Mouse (Mus musculus) intestine, embryonic 15.5 days (tissue): ENCODE results near the gene Mmp9. TPM values are rescaled to one million over a fixed set of nuclear protein-coding genes. Genes with fewer than 3 reads are reported as not detected.
A peak's percentile ranks its signal among the peaks of the same experiment; 100 is the strongest.

Source experiments
- ATAC-seq: fragments of 200-750 bp; cut with Nextera tagmentation; 2 replicates; pipeline ENCODE4 v1.8.0; 2017; ENCODE audit warnings: moderate TSS enrichment, moderate library complexity
- H3K27ac ChIP-seq: fragments of 300-500 bp; sonication (generic); 2 replicates; pipeline ENCODE4 v1.5.1; 2015; ENCODE audit warnings: mild to moderate bottlenecking, inconsistent platforms
- H3K27me3 ChIP-seq: fragments of 300-500 bp; sonication (generic); replicated peaks from 2 replicates; pipeline ENCODE4 v1.6.1; 2015; ENCODE audit warnings: inconsistent platforms
- H3K36me3 ChIP-seq: fragments of 300-500 bp; sonication (generic); 2 replicates; pipeline ENCODE4 v1.6.1; 2015; ENCODE audit warnings: inconsistent platforms
- H3K4me1 ChIP-seq: fragments of 300-500 bp; sonication (generic); replicated peaks from 2 replicates; pipeline ENCODE4 v1.6.1; 2015; ENCODE audit warnings: inconsistent platforms
- H3K4me2 ChIP-seq: fragments of 300-500 bp; sonication (generic); replicated peaks from 2 replicates; pipeline ENCODE4 v1.6.1; 2015; ENCODE audit warnings: mild to moderate bottlenecking, inconsistent platforms
- H3K4me3 ChIP-seq: fragments of 300-500 bp; sonication (generic); replicated peaks from 2 replicates; pipeline ENCODE4 v1.5.1; 2015; ENCODE audit warnings: inconsistent platforms
- H3K9ac ChIP-seq: fragments of 300-500 bp; sonication (generic); 2 replicates; pipeline ENCODE4 v1.6.1; 2015; ENCODE audit warnings: inconsistent platforms
- H3K9me3 ChIP-seq: fragments of 300-500 bp; sonication (generic); 2 replicates; pipeline ENCODE4 v1.6.1; 2016; ENCODE audit warnings: inconsistent platforms
- WGBS: fragments of 180-500 bp; shearing (Covaris S2); methylation state at CpG from one replicate; pipeline ENCODE4 v1.1.7; 2015; 5-methylcytosine and 5-hydroxymethylcytosine counted together
- polyA plus RNA-seq: library from polyadenylated mRNA; unstranded; fragments of >200 nt; fragmentation: Nextera tagmentation; extraction: Ambion mirVana; gene quantifications from 2 replicates; pipeline ENCODE4 v1.2.1, GENCODE M21; 2015

Mmp9 gene
- polyA plus RNA-seq, 1 experiment from 2014 or later: 5.2 TPM

GRCm38 (mm10) chr2:164917371-164917770 is 23.2 kb upstream of the Mmp9 start:
- Histone ChIP-seq H3K27me3 (no peaks in the 10 kb centered on the region), H3K9ac (no peak overlapping the region), H3K9me3 (no peaks in the 10 kb centered on the region), H3K4me1 (peaks cover 9% of the 10 kb centered on the region), H3K36me3 (no peaks in the 10 kb centered on the region), H3K27ac (no peak overlapping the region), H3K4me3 (no peak overlapping the region), H3K4me2 (no peak overlapping the region)
- 56% methylated on average over 10 of the region's 10 CpGs for WGBS
- no peak for ATAC-seq

GRCm38 (mm10) chr2:164918325-164918724 is 22.3 kb upstream of the Mmp9 start:
- no peaks in the 10 kb centered on the region for H3K36me3 ChIP-seq
- H3K4me2 ChIP-seq: no peak overlapping the region
- H3K4me1 ChIP-seq: peaks cover 5% of the 10 kb centered on the region; the same call in 1 of the 2 replicates
- no peak overlapping the region for H3K27ac ChIP-seq
- WGBS: 65% methylated on average over 5 of the region's 5 CpGs
- H3K4me3 ChIP-seq: no peak overlapping the region
- no peaks in the 10 kb centered on the region for H3K9me3 ChIP-seq
- ATAC-seq: no peak
- H3K9ac ChIP-seq: no peak overlapping the region
- H3K27me3 ChIP-seq: no peaks in the 10 kb centered on the region

GRCm38 (mm10) chr2:164921984-164922383 is 18.6 kb upstream of the Mmp9 start:
- H3K9me3 ChIP-seq: no peaks in the 10 kb centered on the region
- no peaks in the 10 kb centered on the region for H3K4me1 ChIP-seq
- no peak overlapping the region for H3K4me3 ChIP-seq
- no peaks in the 10 kb centered on the region for H3K27me3 ChIP-seq
- no peaks in the 10 kb centered on the region for H3K36me3 ChIP-seq
- H3K4me2 ChIP-seq: no peak overlapping the region
- no peak overlapping the region for H3K27ac ChIP-seq
- no peak overlapping the region for H3K9ac ChIP-seq
- 0 out of 2 replicates have a peak, but pooled peaks have one; percentile 21 for ATAC-seq
- 51% methylated on average over 7 of the region's 7 CpGs for WGBS

GRCm38 (mm10) chr2:164923291-164923690 is 17.3 kb upstream of the Mmp9 start:
- no peak overlapping the region for H3K9ac ChIP-seq
- WGBS: 64% methylated on average over 4 of the region's 4 CpGs
- H3K36me3 ChIP-seq: no peaks in the 10 kb centered on the region
- no peak for ATAC-seq
- no peak overlapping the region for H3K4me2 ChIP-seq
- H3K27ac ChIP-seq: no peak overlapping the region
- H3K4me1 ChIP-seq: no peaks in the 10 kb centered on the region
- H3K9me3 ChIP-seq: no peaks in the 10 kb centered on the region
- H3K27me3 ChIP-seq: no peaks in the 10 kb centered on the region
- H3K4me3 ChIP-seq: no peak overlapping the region

- H3K4me2 ChIP-seq: no peak overlapping the region
- WGBS: 38% methylated on average over 11 of the region's 11 CpGs
- H3K9ac ChIP-seq: no peak overlapping the region
- no peaks in the 10 kb centered on the region for H3K4me1 ChIP-seq
- ATAC-seq: peak; percentile 62
- no peaks in the 10 kb centered on the region for H3K9me3 ChIP-seq
- H3K4me3 ChIP-seq: no peak overlapping the region
- H3K36me3 ChIP-seq: no peaks in the 10 kb centered on the region
- H3K27ac ChIP-seq: no peak overlapping the region
- no peaks in the 10 kb centered on the region for H3K27me3 ChIP-seq
Measured at GRCm38 (mm10) chr2:164924100-164924857, 16.3 kb upstream of the Mmp9 start.

- peaks cover 8% of the 10 kb centered on the region; the same call in 1 of the 2 replicates for H3K4me1 ChIP-seq
- peak; percentile 71 for ATAC-seq
- 29% methylated on average over 11 of the region's 11 CpGs for WGBS
- no peaks in the 10 kb centered on the region for H3K36me3 ChIP-seq
- H3K4me2 ChIP-seq: no peak overlapping the region
- H3K27ac ChIP-seq: peak overlapping the region; percentile 70
- no peaks in the 10 kb centered on the region for H3K9me3 ChIP-seq
- H3K27me3 ChIP-seq: peaks cover 5% of the 10 kb centered on the region; the same call in 1 of the 2 replicates
- no peak overlapping the region for H3K4me3 ChIP-seq
- H3K9ac ChIP-seq: no peak overlapping the region
Measured at GRCm38 (mm10) chr2:164930706-164931581, 9.6 kb upstream of the Mmp9 start.

- H3K9me3 ChIP-seq: no peaks in the 10 kb centered on the region
- H3K9ac ChIP-seq: no peak overlapping the region
- H3K4me2 ChIP-seq: no peak overlapping the region
- WGBS: 33% methylated on average over 8 of the region's 10 CpGs
- H3K4me3 ChIP-seq: no peak overlapping the region
- no peaks in the 10 kb centered on the region for H3K36me3 ChIP-seq
- H3K4me1 ChIP-seq: peaks cover 12% of the 10 kb centered on the region
- no peak overlapping the region for H3K27ac ChIP-seq
- no peak for ATAC-seq
- H3K27me3 ChIP-seq: peaks cover 19% of the 10 kb centered on the region
Measured at GRCm38 (mm10) chr2:164933534-164933933, 7.0 kb upstream of the Mmp9 start.

- ATAC-seq: no peak
- Histone ChIP-seq H3K4me1 (peaks cover 25% of the 10 kb centered on the region), H3K27ac (no peak overlapping the region), H3K4me2 (no peak overlapping the region), H3K9me3 (no peaks in the 10 kb centered on the region), H3K27me3 (peaks cover 34% of the 10 kb centered on the region), H3K9ac (no peak overlapping the region), H3K4me3 (no peak overlapping the region), H3K36me3 (no peaks in the 10 kb centered on the region)
- WGBS: 64% methylated on average over 4 of the region's 4 CpGs
Measured at GRCm38 (mm10) chr2:164935991-164936390, 4.6 kb upstream of the Mmp9 start.

GRCm38 (mm10) chr2:164938146-164939091 is 2.2 kb upstream of the Mmp9 start:
- no peak overlapping the region for H3K27ac ChIP-seq
- H3K4me3 ChIP-seq: peak overlapping the region; percentile 31
- WGBS: 4% methylated on average over 39 of the region's 39 CpGs
- H3K27me3 ChIP-seq: peaks cover 32% of the 10 kb centered on the region
- peak; percentile 73 for ATAC-seq
- no peaks in the 10 kb centered on the region for H3K9me3 ChIP-seq
- peak overlapping the region; percentile 77 for H3K4me2 ChIP-seq
- H3K4me1 ChIP-seq: peaks cover 21% of the 10 kb centered on the region
- H3K9ac ChIP-seq: 0 out of 2 replicates have a peak overlapping the region, but pooled peaks have one; percentile 8
- H3K36me3 ChIP-seq: no peaks in the 10 kb centered on the region

- H3K36me3 ChIP-seq: no peaks in the 10 kb centered on the region
- no peak overlapping the region for H3K27ac ChIP-seq
- peak overlapping the region; percentile 77 for H3K4me2 ChIP-seq
- peaks cover 32% of the 10 kb centered on the region for H3K27me3 ChIP-seq
- no peak overlapping the region for H3K9ac ChIP-seq
- peaks cover 21% of the 10 kb centered on the region for H3K4me1 ChIP-seq
- 0 out of 2 replicates have a peak, but pooled peaks have one; percentile 16 for ATAC-seq
- H3K4me3 ChIP-seq: peak overlapping the region; percentile 31
- no peaks in the 10 kb centered on the region for H3K9me3 ChIP-seq
- WGBS: 10% methylated on average over 11 of the region's 11 CpGs
Measured at GRCm38 (mm10) chr2:164939106-164939505, 1.5 kb upstream of the Mmp9 start.

- Histone ChIP-seq H3K4me1 (peaks cover 21% of the 10 kb centered on the region), H3K27me3 (peaks cover 36% of the 10 kb centered on the region), H3K27ac (no peak overlapping the region), H3K4me2 (no peak overlapping the region), H3K36me3 (no peaks in the 10 kb centered on the region), H3K9me3 (no peaks in the 10 kb centered on the region), H3K9ac (no peak overlapping the region), H3K4me3 (no peak overlapping the region)
- WGBS: 21% methylated on average over 5 of the region's 5 CpGs
- ATAC-seq: no peak
Measured at GRCm38 (mm10) chr2:164942692-164943290, 2.2 kb downstream of the Mmp9 start.
